Mouse (Mus musculus) erythroblast, embryonic 14.5 days (primary cell): ENCODE results near the gene Wdr27.

Experiments used
- GATA1 ChIP-seq: IDR thresholded peaks from 2 replicates; pipeline ENCODE4 v1.6.1; 2012; ENCODE audit warnings: low read length, inconsistent platforms, mixed read lengths
- TAL1 ChIP-seq: IDR thresholded peaks from 3 replicates; pipeline ENCODE4 v1.6.1; 2012; ENCODE audit warnings: low read length, inconsistent platforms, mixed read lengths

DNA sequence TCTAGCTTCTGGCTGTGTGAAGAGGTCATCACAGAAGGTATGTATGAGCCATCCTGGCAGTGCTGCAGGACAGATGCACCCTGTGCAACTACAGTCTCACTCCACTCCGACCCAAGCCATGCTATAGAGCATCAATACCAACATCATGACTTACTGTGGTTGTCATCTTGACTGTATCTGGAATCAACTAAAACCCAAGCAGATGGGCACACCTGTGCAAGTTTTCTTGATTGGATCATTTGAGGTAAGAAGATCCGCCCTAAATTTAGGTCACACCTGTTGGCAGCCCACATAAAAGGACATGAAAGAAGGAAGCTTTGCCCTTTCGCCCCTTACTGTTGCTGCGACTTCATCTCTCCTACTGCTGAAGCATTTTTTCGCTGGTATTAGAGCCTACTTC is 33.6 kb downstream of the Wdr27 start:
- no peak for TF ChIP-seq TAL1
- no peak for TF ChIP-seq GATA1
